ENCODE assay signal across 10 mouse cellular contexts in the genomic region with DNA sequence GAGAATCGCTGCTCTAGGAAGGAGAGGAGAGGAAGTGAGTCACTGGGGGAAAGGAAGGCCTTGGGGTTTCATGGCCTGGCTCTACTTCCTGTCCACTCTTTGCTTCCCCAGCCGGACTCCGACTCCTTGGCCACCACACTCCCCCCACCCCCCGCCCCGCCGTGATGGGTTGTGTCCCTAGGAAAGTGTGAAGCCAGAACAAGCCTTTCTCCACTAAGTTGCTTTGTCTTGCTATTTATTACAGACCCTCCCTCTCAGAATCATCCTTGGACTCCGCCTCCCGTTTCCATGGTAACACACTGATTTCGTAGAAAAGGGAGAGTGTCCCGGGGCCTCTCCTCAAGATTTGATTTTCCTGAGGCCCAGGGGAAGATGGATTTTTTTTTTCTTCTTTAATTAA. TPM values are rescaled to one million over a fixed set of nuclear protein-coding genes. Genes with fewer than 3 reads are reported as not detected.
DNase-seq lines count a peak whose midpoint lies in the region; ATAC-seq and TF ChIP-seq lines count a peak whose summit lies in the region.
"Had no signal": no experiment of that assay in that cellular context is flagged by ENCODE, and none has a peak within 500 bp of the region (broad histone marks: within the 10 kb centered on the region; RNA-seq: fewer than 3 reads in every experiment).

No protein-coding gene starts in this region.

- no peaks in the 10 kb centered on the region for H3K79me2 ChIP-seq in heart, adult 2 months (replicated peaks; ENCODE audit: control insufficient read depth, insufficient read depth, low read length)

- no peak for TF ChIP-seq CTCF in heart, adult 2 months (IDR thresholded peaks at IDR 0.05)
- no peak for TF ChIP-seq CTCF in bone marrow macrophage, adult 2 months (IDR thresholded peaks at IDR 0.05; ENCODE audit: low read depth, low read length)
- TF ChIP-seq CTCF in thymus, adult 2 months (IDR thresholded peaks at IDR 0.05; ENCODE audit: borderline replicate concordance, control insufficient read depth, extremely low read depth, insufficient read depth, low read length, poor library complexity), result no peak

- no peak overlapping the region for H3K9ac ChIP-seq in heart, adult 2 months (ENCODE audit: low read depth, low read length)
- H3K9ac ChIP-seq in heart, embryonic 11.5 days (ENCODE audit: low read depth, low read length), result no peak overlapping the region
- H3K9ac ChIP-seq in liver, embryonic 11.5 days (ENCODE audit: low read depth, low read length), result no peak overlapping the region

- no peaks in the 10 kb centered on the region for H3K36me3 ChIP-seq in heart, adult 2 months (ENCODE audit: control insufficient read depth, insufficient read depth, low read length)
- no peaks in the 10 kb centered on the region for H3K36me3 ChIP-seq in heart, embryonic 11.5 days (ENCODE audit: control insufficient read depth, insufficient read depth, low read length)
- no peaks in the 10 kb centered on the region for H3K36me3 ChIP-seq in midbrain, embryonic 10.5 days
- no peaks in the 10 kb centered on the region for H3K36me3 ChIP-seq in thymus, adult 2 months (ENCODE audit: control insufficient read depth, insufficient read depth, low read length)
- no peaks in the 10 kb centered on the region for H3K36me3 ChIP-seq in liver, embryonic 11.5 days (ENCODE audit: control insufficient read depth, insufficient read depth, low read length)

- H3K27me3 ChIP-seq in heart, adult 2 months (ENCODE audit: control insufficient read depth, insufficient read depth, low read length), result no peaks in the 10 kb centered on the region; the same call in 1 of the 2 replicates
- peaks cover 2% of the 10 kb centered on the region; the same call in 1 of the 2 replicates for H3K27me3 ChIP-seq in heart, embryonic 11.5 days (ENCODE audit: control insufficient read depth, insufficient read depth, low read length)
- peaks cover 2% of the 10 kb centered on the region; the same call in 1 of the 2 replicates for H3K27me3 ChIP-seq in midbrain, embryonic 10.5 days (ENCODE audit: low read depth, poor library complexity, severe bottlenecking)
- H3K27me3 ChIP-seq in thymus, adult 2 months (ENCODE audit: control insufficient read depth, insufficient read depth, low read length), result no peaks in the 10 kb centered on the region
- peaks cover 12% of the 10 kb centered on the region for H3K27me3 ChIP-seq in liver, embryonic 11.5 days (replicated peaks; ENCODE audit: control insufficient read depth, insufficient read depth, low read length)

- H3K4me2 ChIP-seq in heart, embryonic 11.5 days, result peak overlapping the region; percentile 61; the same call in 1 of the 2 replicates
- no peak overlapping the region for H3K4me2 ChIP-seq in liver, embryonic 11.5 days

- H3K27ac ChIP-seq in heart, adult 2 months, result peak overlapping the region; percentile 41
- peak overlapping the region; percentile 97 for H3K27ac ChIP-seq in bone marrow macrophage, adult 2 months (ENCODE audit: insufficient read depth, low read depth, low read length)
- H3K27ac ChIP-seq in heart, embryonic 11.5 days (ENCODE audit: low read depth, low read length), result peak overlapping the region; percentile 29; the same call in 1 of the 2 replicates
- peak overlapping the region; percentile 82 for H3K27ac ChIP-seq in midbrain, embryonic 10.5 days (replicated peaks)
- H3K27ac ChIP-seq in thymus, adult 2 months (ENCODE audit: control insufficient read depth, insufficient read depth, low read length), result no peak overlapping the region
- H3K27ac ChIP-seq in liver, embryonic 11.5 days (ENCODE audit: low read depth, low read length), result no peak overlapping the region

- 23% methylated on average over 10 of the region's 10 CpGs for WGBS in heart, adult 2 months
- 26% methylated on average over 10 of the region's 10 CpGs for WGBS in heart, embryonic 11.5 days (ENCODE audit: insufficient replicate concordance)
- WGBS in midbrain, embryonic 10.5 days, result 19% methylated on average over 10 of the region's 10 CpGs
- WGBS in thymus, adult 2 months, result 22% methylated on average over 10 of the region's 10 CpGs
- WGBS in liver, embryonic 11.5 days, result 18% methylated on average over 10 of the region's 10 CpGs

- ATAC-seq in heart, embryonic 11.5 days (replicated peaks; ENCODE audit: insufficient number of reproducible peaks, low FRiP score, low TSS enrichment), result no peak
- no peak for ATAC-seq in liver, embryonic 11.5 days (replicated peaks; ENCODE audit: low FRiP score)

- no peak overlapping the region for H3K4me3 ChIP-seq in heart, adult 2 months
- no peak overlapping the region for H3K4me3 ChIP-seq in bone marrow macrophage, adult 2 months (ENCODE audit: insufficient read depth, low read length)
- no peak overlapping the region for H3K4me3 ChIP-seq in heart, embryonic 11.5 days (ENCODE audit: low read depth, low read length)
- peak overlapping the region; percentile 43 for H3K4me3 ChIP-seq in midbrain, embryonic 10.5 days
- no peak overlapping the region for H3K4me3 ChIP-seq in thymus, adult 2 months (ENCODE audit: control insufficient read depth, insufficient read depth, low read length)
- no peak overlapping the region for H3K4me3 ChIP-seq in liver, embryonic 11.5 days (ENCODE audit: low read depth, low read length)

- intact Hi-C loops in heart, adult 2 months (cut with DNase I), result loop anchor here (10.0 kb wide), 1 partner anchor 350 kb away; no protein-coding TSS in a partner anchor
- intact Hi-C loops in heart, postnatal 14 days (cut with DNase I), result no loop called here
- intact Hi-C loops in left cerebral cortex, postnatal 10 days (cut with DNase I), result loop anchor here (5.0 kb wide), 1 partner anchor 128 kb away; no protein-coding TSS in a partner anchor

- DNase-seq in heart, adult 2 months, result no peak
- no peak for DNase-seq in heart, postnatal 14 days
- peak; percentile 68 for DNase-seq in midbrain, embryonic 10.5 days (ENCODE audit: low spot score)
- DNase-seq in thymus, adult 2 months, result no peak
- no peak for DNase-seq in liver, embryonic 11.5 days (ENCODE audit: low spot score)
- DNase-seq in left cerebral cortex, postnatal 10 days (ENCODE audit: extremely low spot score in 1 of 2, low spot score in 2 of 2), result no peak

- TF ChIP-seq EP300 in heart, adult 2 months (IDR thresholded peaks at IDR 0.05; ENCODE audit: insufficient read depth, low read depth, low read length), result no peak

- H3K9me3 ChIP-seq in heart, embryonic 11.5 days (replicated peaks; ENCODE audit: control insufficient read depth, low read length), result no peaks in the 10 kb centered on the region
- no peaks in the 10 kb centered on the region for H3K9me3 ChIP-seq in midbrain, embryonic 10.5 days (replicated peaks)
- H3K9me3 ChIP-seq in liver, embryonic 11.5 days (ENCODE audit: control insufficient read depth, low read length), result no peaks in the 10 kb centered on the region

- peaks cover 13% of the 10 kb centered on the region for H3K4me1 ChIP-seq in heart, adult 2 months (ENCODE audit: control insufficient read depth, insufficient read depth, low read length)
- peaks cover 33% of the 10 kb centered on the region for H3K4me1 ChIP-seq in bone marrow macrophage, adult 2 months (ENCODE audit: control insufficient read depth, insufficient read depth, low read length)
- H3K4me1 ChIP-seq in heart, embryonic 11.5 days (ENCODE audit: control insufficient read depth, insufficient read depth, low read length), result peaks cover 6% of the 10 kb centered on the region; the same call in 1 of the 2 replicates
- H3K4me1 ChIP-seq in midbrain, embryonic 10.5 days, result peaks cover 34% of the 10 kb centered on the region
- peaks cover 5% of the 10 kb centered on the region for H3K4me1 ChIP-seq in thymus, adult 2 months (replicated peaks; ENCODE audit: control insufficient read depth, insufficient read depth, low read length)
- peaks cover 12% of the 10 kb centered on the region for H3K4me1 ChIP-seq in liver, embryonic 11.5 days (replicated peaks; ENCODE audit: control insufficient read depth, insufficient read depth, low read length)

- TF ChIP-seq POLR2A in heart, adult 2 months (IDR thresholded peaks at IDR 0.05; ENCODE audit: insufficient read depth, low read depth, low read length), result no peak
- TF ChIP-seq POLR2A in bone marrow macrophage, adult 2 months (IDR thresholded peaks at IDR 0.05; ENCODE audit: borderline replicate concordance, low read depth, low read length), result no peak
- TF ChIP-seq POLR2A in thymus, adult 2 months (IDR thresholded peaks at IDR 0.05; ENCODE audit: control insufficient read depth, extremely low read depth, insufficient read depth, low read length, poor library complexity), result no peak

RNA-seq across cellular contexts. Expression of gene Tmem211, which starts 1.4 kb away (rescaled TPM):
- not detected for total RNA-seq in heart, adult 2 months (2021)
- not detected in 2 replicates for polyA plus RNA-seq in heart, adult 2 months (2012; rRNA removed)
- total RNA-seq in heart, postnatal 14 days (2021), result not detected
- polyA plus RNA-seq in bone marrow macrophage, adult 2 months (2012; ENCODE audit: insufficient read depth, insufficient read length, missing spikeins), result not detected in 2 replicates
- polyA plus RNA-seq in heart, embryonic 11.5 days (2014; fragmentation: Nextera tagmentation; extraction: Ambion mirVana), result not detected in 2 replicates
- polyA plus RNA-seq in midbrain, embryonic 10.5 days (2016; fragmentation: Nextera tagmentation; extraction: Ambion mirVana), result 0.10 TPM in 1 of 2 replicates, not detected in the other
- 0.10 TPM in 1 of 2 replicates, not detected in the other for polyA plus RNA-seq in thymus, adult 2 months (2012; rRNA removed)
- polyA plus RNA-seq in liver, embryonic 11.5 days (2014; fragmentation: Nextera tagmentation; extraction: Ambion mirVana), result 0.09 TPM in 1 of 2 replicates, not detected in the other
- not detected for total RNA-seq in left cerebral cortex, postnatal 10 days (2021)
- total RNA-seq: heart, postnatal 10 days had no signal
- polyA plus RNA-seq: C2C12 had no signal

RNA-seq across cellular contexts. Expression of gene 2900026A02Rik, which starts 4.2 kb away (rescaled TPM):
- 10 to 100 TPM; 19.2 to 21.4 TPM for total RNA-seq in heart, adult 2 months (2021)
- 18.0 and 24.5 TPM in 2 replicates for polyA plus RNA-seq in heart, adult 2 months (2012; rRNA removed)
- total RNA-seq in heart, postnatal 14 days (2021), result 10 to 100 TPM; 33.9 to 35.3 TPM
- 5.7 and 5.9 TPM in 2 replicates for polyA plus RNA-seq in bone marrow macrophage, adult 2 months (2012; ENCODE audit: insufficient read depth, insufficient read length, missing spikeins)
- 7.0 and 9.7 TPM in 2 replicates for polyA plus RNA-seq in heart, embryonic 11.5 days (2014; fragmentation: Nextera tagmentation; extraction: Ambion mirVana)
- 2.7 and 2.9 TPM in 2 replicates for polyA plus RNA-seq in midbrain, embryonic 10.5 days (2016; fragmentation: Nextera tagmentation; extraction: Ambion mirVana)
- 6.9 and 7.8 TPM in 2 replicates for polyA plus RNA-seq in thymus, adult 2 months (2012; rRNA removed)
- 1.8 and 2.2 TPM in 2 replicates for polyA plus RNA-seq in liver, embryonic 11.5 days (2014; fragmentation: Nextera tagmentation; extraction: Ambion mirVana)
- 10 to 100 TPM; 63.4 to 65.6 TPM for total RNA-seq in left cerebral cortex, postnatal 10 days (2021)

Comparison
In these comparisons a context has a peak if more than half of its experiments do, and no peak if none do; other contexts are left out.
1. H3K27ac ChIP-seq: peak in heart, adult 2 months (single experiment), bone marrow macrophage, adult 2 months (single experiment), heart, embryonic 11.5 days (single experiment) and midbrain, embryonic 10.5 days (single experiment); none in thymus, adult 2 months (single experiment) and liver, embryonic 11.5 days (single experiment).